Mouse (Mus musculus) CH12.LX (cell line): ENCODE results near the gene Il27ra. TPM values are rescaled to one million over a fixed set of nuclear protein-coding genes. Genes with fewer than 3 reads are reported as not detected.

Source experiments
- DNase-seq: peaks from one replicate; pipeline ENCODE4 v3.0.0-alpha.2; 2013; ENCODE audit errors: extremely low read depth
- H3K27ac ChIP-seq: 2 replicates; pipeline ENCODE4 v1.5.1; 2012; ENCODE audit warnings: low read depth, mild to moderate bottlenecking, control low read depth, moderate library complexity; ENCODE audit not compliant: insufficient read depth
- H3K27me3 ChIP-seq: replicated peaks from 2 replicates; pipeline ENCODE3; 2012; ENCODE audit warnings: inconsistent platforms
- H3K36me3 ChIP-seq, 2 experiments: replicated peaks in 1 of 2; 2 replicates each; pipeline versions ENCODE3 to v1.6.1; 2012; ENCODE audit warnings: inconsistent platforms in 1 of 2, low read length in 1 of 2, mild to moderate bottlenecking in 1 of 2, mixed read lengths in 1 of 2, moderate library complexity in 1 of 2; ENCODE audit not compliant: control insufficient read depth in 1 of 2, insufficient read depth in 1 of 2
- H3K4me1 ChIP-seq, 2 experiments: 2 replicates each; pipeline ENCODE4 v1.6.1; 2012; ENCODE audit warnings: inconsistent platforms in 1 of 2, moderate library complexity in 1 of 2; ENCODE audit not compliant: insufficient read depth in 2 of 2, control insufficient read depth in 1 of 2
- H3K4me2 ChIP-seq: 2 replicates; pipeline ENCODE4 v1.6.1; 2012; ENCODE audit warnings: low read depth, mild to moderate bottlenecking, control low read depth; ENCODE audit not compliant: poor library complexity, insufficient read depth, severe bottlenecking
- H3K4me3 ChIP-seq, 3 experiments: fragments of 150-350 bp in 1 of 3; sonication (generic) in 1 of 3; replicated peaks in 1 of 3; 2 replicates each; pipeline versions ENCODE3 to v1.5.1; 2011 to 2012; ENCODE audit warnings: low read depth in 2 of 3, low read length in 2 of 3, mild to moderate bottlenecking in 2 of 3, moderate library complexity in 2 of 3, control low read depth in 1 of 3, improper control_type of control experiment in 1 of 3, inconsistent platforms in 1 of 3, mixed read lengths in 1 of 3; ENCODE audit not compliant: poor library complexity in 1 of 3
- H3K79me2 ChIP-seq: replicated peaks from 2 replicates; pipeline ENCODE4 v1.6.1; 2012; ENCODE audit warnings: mild to moderate bottlenecking, moderate library complexity; ENCODE audit not compliant: control insufficient read depth, poor library complexity, insufficient read depth, severe bottlenecking; ENCODE audit errors: extremely low read depth
- H3K9ac ChIP-seq: 2 replicates; pipeline ENCODE4 v1.6.1; 2012; ENCODE audit warnings: low read depth, mild to moderate bottlenecking, control low read depth, moderate library complexity; ENCODE audit not compliant: insufficient read depth
- H3K9me3 ChIP-seq: replicated peaks from 2 replicates; pipeline ENCODE3; 2012; ENCODE audit warnings: low read length, inconsistent platforms, mixed read lengths
- BHLHE40 ChIP-seq: IDR thresholded peaks from 2 replicates; pipeline ENCODE4 v1.6.1; 2011; ENCODE audit warnings: mild to moderate bottlenecking, low read depth, low read length, improper control_type of control experiment
- CHD2 ChIP-seq: IDR thresholded peaks from 2 replicates; pipeline ENCODE4 v1.6.1; 2011; ENCODE audit warnings: low read length, improper control_type of control experiment
- EP300 ChIP-seq: IDR thresholded peaks from 2 replicates; pipeline ENCODE4 v1.6.1; 2011; ENCODE audit warnings: low read length, improper control_type of control experiment
- MEF2A ChIP-seq: IDR thresholded peaks from 2 replicates; pipeline ENCODE4 v1.6.1; 2014; ENCODE audit warnings: low read depth, mild to moderate bottlenecking, inconsistent platforms, low read length, improper control_type of control experiment, borderline replicate concordance
- RCOR1 ChIP-seq: conservative IDR thresholded peaks from 2 replicates; pipeline ENCODE4 v1.6.1; 2012; ENCODE audit warnings: low read depth, mild to moderate bottlenecking, inconsistent platforms, low read length, improper control_type of control experiment
- SIN3A ChIP-seq: IDR thresholded peaks from 2 replicates; pipeline ENCODE4 v1.6.1; 2012; ENCODE audit warnings: low read length, improper control_type of control experiment, inconsistent platforms
- SMC3 ChIP-seq: IDR thresholded peaks from 2 replicates; pipeline ENCODE4 v1.6.1; 2011; ENCODE audit warnings: low read depth, low read length, improper control_type of control experiment
- TCF12 ChIP-seq: IDR thresholded peaks from 2 replicates; pipeline ENCODE4 v1.6.1; 2014; ENCODE audit warnings: low read depth, mild to moderate bottlenecking, inconsistent platforms, low read length, improper control_type of control experiment
- USF2 ChIP-seq: conservative IDR thresholded peaks from 2 replicates; pipeline ENCODE4 v1.6.1; 2011; ENCODE audit warnings: low read depth, low read length, improper control_type of control experiment
- ZC3H11A ChIP-seq: IDR thresholded peaks from 2 replicates; pipeline ENCODE4 v1.6.1; 2012; ENCODE audit warnings: low read depth, mild to moderate bottlenecking, inconsistent platforms, low read length, improper control_type of control experiment
- ZMIZ1 ChIP-seq: IDR thresholded peaks from 2 replicates; pipeline ENCODE4 v1.6.1; 2012; ENCODE audit warnings: low read depth, mild to moderate bottlenecking, inconsistent platforms, low read length, improper control_type of control experiment
- ZNF384 ChIP-seq: IDR thresholded peaks from 2 replicates; pipeline ENCODE4 v1.6.1; 2012; ENCODE audit warnings: low read depth, low read length, improper control_type of control experiment, inconsistent platforms
- dilution Hi-C: fragments of 300-500 bp; cut with MboI; formaldehyde crosslinking; loops from 2 replicates; pipeline ENCODE4 v1.14.3; 2020; ENCODE audit warnings: low sequenced_read_pairs; ENCODE audit not compliant: extremely low pct_unique_long_range_greater_than_20kb, extremely low pct_ligation_motif_present
- in situ Hi-C: fragments of 300-500 bp; cut with MboI; formaldehyde crosslinking; loops from 3 replicates; pipeline ENCODE4 v1.14.3; 2019; ENCODE audit warnings: low sequenced_read_pairs, low pct_ligation_motif_present, low pct_unique_long_range_greater_than_20kb, mixed read lengths
- polyA plus RNA-seq: library from polyadenylated mRNA; unstranded; fragments of >175 nt; gene quantifications from 2 replicates; pipeline ENCODE4 v1.2.1, GENCODE M21; 2012; ENCODE audit warnings: low read depth; ENCODE audit not compliant: insufficient read length
- total RNA-seq, 2 experiments: library from RNA; depleted of rRNA; stranded (reverse); fragments of 300-350 nt in 1 of 2; fragments of >200 nt in 1 of 2; gene quantifications; 2 replicates each; pipeline ENCODE4 v1.2.3; 2012 to 2014

Gene Il27ra
- total and polyA plus RNA-seq, 3 experiments = 1.4 to 2.4 (median 2.3) TPM

DNA sequence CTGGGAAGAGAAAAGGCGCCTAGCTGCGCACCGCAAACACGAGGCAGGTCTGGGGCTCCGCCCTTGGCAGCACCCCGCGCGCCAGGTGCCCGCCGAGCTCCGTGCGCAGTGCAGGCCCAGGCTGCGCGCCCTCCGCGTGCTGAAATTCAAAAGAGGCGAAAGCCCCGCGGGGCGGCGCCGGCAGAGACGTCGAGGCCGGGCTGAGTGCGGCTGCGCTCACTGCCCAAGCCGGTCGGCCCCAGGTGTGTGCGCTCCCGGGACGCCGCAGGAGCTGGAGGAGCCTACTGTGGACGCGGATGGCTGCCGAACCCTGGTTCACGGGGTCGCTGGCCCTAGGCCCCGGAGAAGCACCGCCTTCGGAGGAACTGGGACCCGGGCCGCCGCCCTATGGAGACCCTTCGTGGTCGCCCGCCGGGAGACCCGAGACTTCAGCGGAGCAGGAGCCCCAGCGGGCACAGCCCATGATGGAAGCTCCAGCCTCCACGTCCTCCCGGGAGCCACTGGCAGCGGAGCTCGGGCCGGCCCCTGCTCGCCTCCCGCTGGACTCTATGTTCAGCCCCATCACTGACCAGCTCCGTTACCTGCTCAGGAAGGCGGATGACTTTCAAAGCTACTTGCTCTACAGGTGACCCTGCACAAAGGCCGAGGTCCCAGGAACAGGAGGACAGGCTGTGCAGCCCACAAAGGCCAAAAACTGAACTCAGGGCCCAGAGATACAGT, 40.9 kb downstream of the Il27ra start, which contains the start of gene 1700067K01Rik:
TSS of gene 1700067K01Rik (plus strand) at position 222 of the 720 bp plus-strand sequence.
- Histone ChIP-seq H3K79me2 (peaks cover 3% of the 10 kb centered on the region; the same call in 1 of the 2 replicates), H3K27ac (no peak within 1 kb of the TSS), H3K4me2 (no peak within 1 kb of the TSS), H3K9ac (no peak within 1 kb of the TSS), H3K27me3 (no peaks in the 10 kb centered on the region), H3K9me3 (no peaks in the 10 kb centered on the region), H3K36me3 (peaks cover 14 to 43% of the 10 kb centered on the region in 2 experiments), H3K4me1 (peaks cover 18 to 40% of the 10 kb centered on the region in 2 experiments), H3K4me3 (no peak within 1 kb of the TSS)
- in situ Hi-C loops (no loop called here), dilution Hi-C loops (no loop called here)
- DNase-seq = no peak
- TF ChIP-seq EP300 (no peak), ZNF384 (no peak), RCOR1 (no peak), ZMIZ1 (no peak), CHD2 (no peak), SMC3 (no peak), USF2 (no peak), SIN3A (no peak)

DNA sequence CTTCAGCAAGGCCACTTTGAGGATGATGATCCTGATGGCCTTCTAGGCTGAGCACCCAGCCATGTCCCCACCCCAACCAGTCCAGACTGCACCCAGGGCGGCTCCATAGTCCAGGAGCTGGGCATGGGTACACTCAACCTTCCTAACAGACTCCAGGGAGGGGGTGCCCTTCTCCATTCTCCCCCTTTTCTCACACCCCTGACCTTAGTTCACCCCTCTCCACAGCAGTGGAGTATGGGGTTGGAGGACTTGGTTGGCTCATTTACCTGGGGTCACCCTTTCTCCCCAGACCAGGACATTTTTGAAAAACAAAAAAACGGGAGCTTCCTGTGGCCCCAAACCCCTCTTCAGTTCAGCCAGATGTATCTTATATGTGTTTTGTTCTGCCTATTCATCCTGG, 42.6 kb downstream of the Il27ra start:
- no peak for TF ChIP-seq BHLHE40
- no peak for TF ChIP-seq TCF12
- no peak for TF ChIP-seq MEF2A
- TF ChIP-seq ZC3H11A = no peak
- Histone ChIP-seq H3K4me2 (no peak overlapping the region), H3K4me1 (peaks cover 18 to 37% of the 10 kb centered on the region in 2 experiments), H3K9me3 (no peaks in the 10 kb centered on the region), H3K27ac (no peak overlapping the region), H3K79me2 (peaks cover 3% of the 10 kb centered on the region; the same call in 1 of the 2 replicates), H3K27me3 (no peaks in the 10 kb centered on the region), H3K36me3 (peaks cover 14 to 44% of the 10 kb centered on the region in 2 experiments), H3K4me3 (no peak overlapping the region), H3K9ac (no peak overlapping the region)
- in situ Hi-C loops = no loop called here
- DNase-seq = no peak
- dilution Hi-C loops = no loop called here
